Mouse (Mus musculus) bone marrow macrophage, adult 2 months (primary cell): ENCODE data around the gene Cask. TPM values are rescaled to one million over a fixed set of nuclear protein-coding genes. Genes with fewer than 3 reads are reported as not detected.

Experiments used
- H3K27ac ChIP-seq: 2 replicates; pipeline ENCODE4 v1.5.1; 2012; ENCODE audit warnings: low read depth, low read length; ENCODE audit not compliant: insufficient read depth
- H3K4me1 ChIP-seq: 2 replicates; pipeline ENCODE4 v1.6.1; 2012; ENCODE audit warnings: low read length; ENCODE audit not compliant: control insufficient read depth, insufficient read depth
- H3K4me3 ChIP-seq: 2 replicates; pipeline ENCODE4 v1.5.1; 2012; ENCODE audit warnings: mild to moderate bottlenecking, low read length, moderate library complexity; ENCODE audit not compliant: insufficient read depth
- CTCF ChIP-seq: IDR thresholded peaks from 2 replicates; pipeline ENCODE4 v1.5.1; 2012; ENCODE audit warnings: low read depth, mild to moderate bottlenecking, low read length, moderate library complexity
- POLR2A ChIP-seq: IDR thresholded peaks from 2 replicates; pipeline ENCODE4 v1.6.1; 2012; ENCODE audit warnings: mild to moderate bottlenecking, low read depth, low read length, borderline replicate concordance
- polyA plus RNA-seq: library from polyadenylated mRNA; stranded (reverse); fragments of >200 nt; gene quantifications from 2 replicates; pipeline ENCODE4 v1.2.4, GENCODE M21; 2012; ENCODE audit not compliant: missing spikeins, insufficient read depth, insufficient read length

Cask gene
- polyA plus RNA-seq, 1 experiment: 24.9 TPM

GRCm38 (mm10) chrX:13606741-13607140, 244.4 kb downstream of the Cask start:
- TF ChIP-seq CTCF: no peak
- no peak for TF ChIP-seq POLR2A
- H3K4me3 ChIP-seq: no peak overlapping the region
- peaks cover 20% of the 10 kb centered on the region for H3K4me1 ChIP-seq
- peak overlapping the region; percentile 98 for H3K27ac ChIP-seq

GRCm38 (mm10) chrX:13599966-13600365, 251.2 kb downstream of the Cask start:
- Histone ChIP-seq H3K4me1 (peaks cover 20% of the 10 kb centered on the region), H3K27ac (peak overlapping the region; percentile 98), H3K4me3 (no peak overlapping the region; the same call in 1 of the 2 replicates)
- no peak for TF ChIP-seq CTCF

DNA sequence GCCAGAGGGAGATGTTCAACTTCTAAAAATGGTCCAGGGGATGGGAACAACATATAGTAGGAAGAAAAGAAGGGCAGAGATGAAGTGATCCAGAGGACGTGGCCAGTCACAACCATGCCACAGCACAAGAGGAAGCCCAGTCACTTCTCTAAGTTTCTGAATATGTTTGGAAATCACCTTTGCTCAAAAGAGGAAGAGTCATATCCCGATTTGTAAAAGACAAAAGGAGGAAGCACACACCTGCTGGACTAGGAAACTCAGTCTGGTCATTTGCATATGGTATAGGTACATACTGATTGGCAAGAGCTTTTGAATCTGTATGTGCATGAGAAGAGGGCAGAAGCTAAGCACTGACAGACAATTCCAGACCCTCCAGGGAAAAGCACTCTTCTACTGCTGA, 251.8 kb downstream of the Cask start:
- TF ChIP-seq CTCF (no peak), POLR2A (no peak)
- Histone ChIP-seq H3K4me3 (peak overlapping the region; percentile 11; the same call in 1 of the 2 replicates), H3K4me1 (peaks cover 19% of the 10 kb centered on the region), H3K27ac (peak overlapping the region; percentile 98)

DNA sequence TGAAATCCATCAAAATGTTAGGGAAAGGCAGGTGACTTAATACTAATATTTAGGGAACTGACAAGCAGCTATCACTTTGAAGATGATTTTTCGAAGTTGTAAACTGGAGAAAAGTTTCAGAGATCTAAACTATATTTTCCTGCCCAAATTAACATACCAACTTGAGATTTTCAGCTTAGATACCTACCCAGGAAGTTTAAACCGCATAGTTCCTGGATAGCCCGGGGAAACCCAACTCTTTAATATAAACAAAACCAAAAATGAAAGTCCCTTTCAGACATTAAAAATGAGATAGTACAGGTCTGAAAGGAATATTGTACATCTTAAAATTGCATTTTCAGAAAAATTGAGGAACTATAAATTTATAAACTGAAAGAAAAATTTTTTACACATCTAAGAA, 273.5 kb downstream of the Cask start:
- Histone ChIP-seq H3K27ac (peak overlapping the region; percentile 67), H3K4me3 (no peak overlapping the region), H3K4me1 (peaks cover 23% of the 10 kb centered on the region)
- TF ChIP-seq CTCF (no peak), POLR2A (no peak)

GRCm38 (mm10) chrX:13576606-13577005, 274.6 kb downstream of the Cask start:
- H3K4me1 ChIP-seq: peaks cover 23% of the 10 kb centered on the region
- H3K4me3 ChIP-seq: no peak overlapping the region
- TF ChIP-seq CTCF: no peak
- no peak for TF ChIP-seq POLR2A
- H3K27ac ChIP-seq: peak overlapping the region; percentile 32; the same call in 1 of the 2 replicates

GRCm38 (mm10) chrX:13574872-13575271, 276.3 kb downstream of the Cask start:
- Histone ChIP-seq H3K27ac (peak overlapping the region; percentile 95), H3K4me3 (no peak overlapping the region), H3K4me1 (peaks cover 23% of the 10 kb centered on the region)
- no peak for TF ChIP-seq POLR2A
- TF ChIP-seq CTCF: no peak

DNA sequence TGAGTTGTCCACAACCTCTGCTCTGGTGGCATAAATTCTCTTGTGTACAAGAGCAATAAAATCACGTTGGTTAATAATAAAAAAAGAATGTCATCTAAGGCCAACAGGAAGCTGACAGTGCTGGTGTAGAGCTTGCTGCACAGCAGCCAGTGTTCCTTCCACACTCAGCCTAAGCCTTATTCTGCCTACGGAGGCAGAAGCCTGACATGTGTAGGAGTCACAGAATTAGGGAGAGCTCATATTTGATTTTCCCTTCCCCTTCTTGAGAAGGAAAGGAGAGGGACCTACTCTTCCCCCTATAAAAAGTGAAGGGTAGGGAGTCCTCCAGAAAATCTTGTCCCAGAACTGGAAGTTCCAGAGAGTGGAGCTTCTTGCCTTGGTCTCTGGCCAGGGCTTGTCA, 276.9 kb downstream of the Cask start:
- TF ChIP-seq POLR2A: no peak
- no peak for TF ChIP-seq CTCF
- Histone ChIP-seq H3K4me3 (no peak overlapping the region), H3K4me1 (peaks cover 25% of the 10 kb centered on the region), H3K27ac (peak overlapping the region; percentile 95)

DNA sequence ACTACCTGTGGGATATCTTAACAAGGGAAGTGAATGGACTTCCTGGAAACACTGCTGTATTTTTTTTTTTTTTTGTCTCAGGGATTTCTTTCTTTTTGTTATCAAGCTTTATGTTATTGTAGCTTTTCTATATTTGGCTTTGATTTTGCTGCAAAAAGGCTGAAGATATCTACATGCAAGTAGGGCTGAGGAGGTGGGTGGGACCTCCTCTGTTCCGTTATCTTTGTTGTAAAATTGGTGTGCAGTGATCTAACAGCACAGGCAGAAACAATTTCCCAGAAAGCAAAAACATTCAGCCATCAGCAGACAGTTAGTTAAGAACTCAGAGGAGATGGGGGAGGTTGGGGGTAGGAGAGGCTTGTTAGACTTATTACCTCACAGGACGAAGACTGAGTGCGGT, 296.7 kb downstream of the Cask start:
- no peak overlapping the region for H3K4me3 ChIP-seq
- H3K27ac ChIP-seq: no peak overlapping the region
- TF ChIP-seq CTCF (no peak), POLR2A (no peak)
- H3K4me1 ChIP-seq: peaks cover 5% of the 10 kb centered on the region

DNA sequence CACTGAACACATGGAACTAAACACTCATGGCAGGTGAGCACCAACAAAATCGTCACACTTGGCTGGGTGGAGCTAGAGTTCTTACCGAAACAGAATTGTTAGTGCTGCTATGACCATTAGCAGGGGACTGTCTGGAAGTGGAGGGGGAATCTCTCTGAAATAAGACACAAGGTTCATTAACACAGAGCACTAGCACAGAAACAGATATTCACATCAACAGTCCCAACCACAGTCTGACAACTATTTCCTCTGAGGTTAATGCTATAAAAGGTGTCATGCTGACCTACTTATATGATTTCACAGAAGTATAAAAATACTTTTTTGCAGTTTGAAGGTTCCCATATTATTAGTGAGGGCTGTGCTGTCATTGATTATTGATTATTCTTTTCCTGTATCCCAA, 298.9 kb downstream of the Cask start:
- Histone ChIP-seq H3K4me1 (peaks cover 10% of the 10 kb centered on the region), H3K27ac (no peak overlapping the region), H3K4me3 (no peak overlapping the region)
- TF ChIP-seq POLR2A (no peak), CTCF (no peak)

GRCm38 (mm10) chrX:13551566-13551965, 299.6 kb downstream of the Cask start:
- H3K4me3 ChIP-seq: no peak overlapping the region
- no peak for TF ChIP-seq CTCF
- TF ChIP-seq POLR2A: no peak

DNA sequence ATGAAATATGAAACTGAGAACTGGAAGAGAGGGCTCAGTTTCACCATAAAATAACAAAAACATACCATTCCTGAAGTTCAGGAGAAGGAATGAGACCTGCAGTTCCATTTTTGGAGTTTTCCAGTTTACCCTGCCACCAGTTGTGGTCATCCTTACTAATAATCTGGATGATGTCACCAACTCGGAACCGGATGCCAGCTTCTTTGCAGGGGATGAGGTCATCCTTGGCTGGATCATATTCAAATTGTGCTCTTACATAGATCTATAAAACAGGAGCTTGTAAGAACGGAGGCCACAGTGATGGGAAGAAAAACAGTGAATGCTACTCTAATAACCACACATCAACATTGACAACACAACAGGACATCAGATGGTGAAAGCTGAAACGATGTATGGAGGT, 302.1 kb downstream of the Cask start:
- Histone ChIP-seq H3K27ac (no peak overlapping the region), H3K4me1 (peaks cover 8% of the 10 kb centered on the region; the same call in 1 of the 2 replicates), H3K4me3 (no peak overlapping the region)
- TF ChIP-seq CTCF: no peak
- TF ChIP-seq POLR2A: no peak

More at GRCm38 (mm10) chrX:13551566-13551965, 299.6 kb downstream of the Cask start:
- H3K27ac ChIP-seq: no peak overlapping the region
- H3K4me1 ChIP-seq: peaks cover 10% of the 10 kb centered on the region
